Mouse (Mus musculus): ENCODE data around the gene Ppp2r5d. TPM values are rescaled to one million over a fixed set of nuclear protein-coding genes. Genes with fewer than 3 reads are reported as not detected.

The Ppp2r5d gene
- polyA plus RNA-seq, 1 experiment from 2014 or later: 69.9 TPM

- H3K9me3 ChIP-seq (ENCODE audit: control insufficient read depth, low read length): no peaks in the 10 kb centered on the region
These were observed 58.6 kb downstream of the Ppp2r5d start for GRCm38 (mm10) chr17:46646322-46646662.

GRCm38 (mm10) chr17:46645561-46646321 lies 59.2 kb downstream of the Ppp2r5d start, which contains the start of the genes Klc4 and Mrpl2:
TSS of gene Klc4 (minus strand) at chr17:46646022.
TSS of gene Mrpl2 (plus strand) at chr17:46646229.
- H3K27me3 ChIP-seq (ENCODE audit: control insufficient read depth, insufficient read depth, low read length): no peaks in the 10 kb centered on the region
- peaks cover 22% of the 10 kb centered on the region for H3K4me1 ChIP-seq (ENCODE audit: control insufficient read depth, insufficient read depth, low read length)
- peak within 1 kb of the TSS; percentile 93 for H3K4me2 ChIP-seq (ENCODE audit: low read depth, low read length)
- under 1% methylated on average over 51 of the region's 53 CpGs for WGBS
- peak; percentile 61 for ATAC-seq (ENCODE audit: low read depth)
- peak within 1 kb of the TSS; percentile 83 for H3K4me3 ChIP-seq (ENCODE audit: low read depth, low read length)
- H3K36me3 ChIP-seq (ENCODE audit: control insufficient read depth, insufficient read depth, low read length): peaks cover 10% of the 10 kb centered on the region
- peak within 1 kb of the TSS; percentile 83 for H3K9ac ChIP-seq (replicated peaks; ENCODE audit: low read depth, low read length)
- no peaks in the 10 kb centered on the region for H3K9me3 ChIP-seq (ENCODE audit: control insufficient read depth, low read length)
- H3K27ac ChIP-seq (ENCODE audit: low read depth, low read length): peak within 1 kb of the TSS; percentile 87

More at GRCm38 (mm10) chr17:46646322-46646662, 58.6 kb downstream of the Ppp2r5d start:
- Histone ChIP-seq H3K27me3 (ENCODE audit: control insufficient read depth, insufficient read depth, low read length) (no peaks in the 10 kb centered on the region), H3K9ac (replicated peaks; ENCODE audit: low read depth, low read length) (peak overlapping the region; percentile 74), H3K27ac (ENCODE audit: low read depth, low read length) (peak overlapping the region; percentile 87), H3K4me1 (ENCODE audit: control insufficient read depth, insufficient read depth, low read length) (peaks cover 28% of the 10 kb centered on the region), H3K4me3 (ENCODE audit: low read depth, low read length) (peak overlapping the region; percentile 83), H3K4me2 (ENCODE audit: low read depth, low read length) (peak overlapping the region; percentile 93), H3K36me3 (ENCODE audit: control insufficient read depth, insufficient read depth, low read length) (peaks cover 8% of the 10 kb centered on the region)
- WGBS: under 1% methylated on average over 19 of the region's 19 CpGs
- no peak for ATAC-seq (ENCODE audit: low read depth)

- Histone ChIP-seq H3K4me1 (ENCODE audit: control insufficient read depth, insufficient read depth, low read length) (peaks cover 22% of the 10 kb centered on the region), H3K4me3 (ENCODE audit: low read depth, low read length) (peak overlapping the region; percentile 83), H3K27ac (ENCODE audit: low read depth, low read length) (peak overlapping the region; percentile 17; the same call in 1 of the 2 replicates), H3K9me3 (ENCODE audit: control insufficient read depth, low read length) (no peaks in the 10 kb centered on the region), H3K4me2 (ENCODE audit: low read depth, low read length) (peak overlapping the region; percentile 93), H3K9ac (replicated peaks; ENCODE audit: low read depth, low read length) (peak overlapping the region; percentile 83), H3K27me3 (ENCODE audit: control insufficient read depth, insufficient read depth, low read length) (no peaks in the 10 kb centered on the region), H3K36me3 (ENCODE audit: control insufficient read depth, insufficient read depth, low read length) (peaks cover 12% of the 10 kb centered on the region)
- ATAC-seq (ENCODE audit: low read depth): peak; percentile 0; the same call in 1 of the 2 replicates
- 14% methylated on average over 11 of the region's 11 CpGs for WGBS
These were observed 59.9 kb downstream of the Ppp2r5d start for GRCm38 (mm10) chr17:46644916-46645475.

GRCm38 (mm10) chr17:46644152-46644805 lies 60.6 kb downstream of the Ppp2r5d start:
- H3K4me2 ChIP-seq (ENCODE audit: low read depth, low read length): peak overlapping the region; percentile 93
- WGBS: 91% methylated on average over 12 of the region's 12 CpGs

GRCm38 (mm10) chr17:46642060-46642459 lies 62.9 kb downstream of the Ppp2r5d start:
- H3K4me3 ChIP-seq (ENCODE audit: low read depth, low read length): no peak overlapping the region
- 90% methylated on average over 17 of the region's 17 CpGs for WGBS
- H3K27ac ChIP-seq (ENCODE audit: low read depth, low read length): no peak overlapping the region
- H3K4me1 ChIP-seq (ENCODE audit: control insufficient read depth, insufficient read depth, low read length): peaks cover 15% of the 10 kb centered on the region; the same call in 1 of the 2 replicates
- no peaks in the 10 kb centered on the region for H3K9me3 ChIP-seq (ENCODE audit: control insufficient read depth, low read length)
- no peak overlapping the region for H3K9ac ChIP-seq (replicated peaks; ENCODE audit: low read depth, low read length)
- H3K4me2 ChIP-seq (ENCODE audit: low read depth, low read length): no peak overlapping the region
- no peaks in the 10 kb centered on the region for H3K27me3 ChIP-seq (ENCODE audit: control insufficient read depth, insufficient read depth, low read length)
- peaks cover 22% of the 10 kb centered on the region for H3K36me3 ChIP-seq (ENCODE audit: control insufficient read depth, insufficient read depth, low read length)
- ATAC-seq (ENCODE audit: low read depth): no peak

More at GRCm38 (mm10) chr17:46644152-46644805, 60.6 kb downstream of the Ppp2r5d start:
- no peaks in the 10 kb centered on the region for H3K9me3 ChIP-seq (ENCODE audit: control insufficient read depth, low read length)
- no peaks in the 10 kb centered on the region for H3K27me3 ChIP-seq (ENCODE audit: control insufficient read depth, insufficient read depth, low read length)
- no peak overlapping the region for H3K27ac ChIP-seq (ENCODE audit: low read depth, low read length)
- peak overlapping the region; percentile 83; the same call in 1 of the 2 replicates for H3K9ac ChIP-seq (replicated peaks; ENCODE audit: low read depth, low read length)
- H3K4me1 ChIP-seq (ENCODE audit: control insufficient read depth, insufficient read depth, low read length): peaks cover 16% of the 10 kb centered on the region; the same call in 1 of the 2 replicates
- peaks cover 19% of the 10 kb centered on the region for H3K36me3 ChIP-seq (ENCODE audit: control insufficient read depth, insufficient read depth, low read length)
- no peak for ATAC-seq (ENCODE audit: low read depth)
- 0 out of 2 replicates have a peak overlapping the region, but pooled peaks have one; percentile 83 for H3K4me3 ChIP-seq (ENCODE audit: low read depth, low read length)

- 70% methylated on average over 9 of the region's 9 CpGs for WGBS
- ATAC-seq (ENCODE audit: low read depth): no peak
- Histone ChIP-seq H3K27ac (ENCODE audit: low read depth, low read length) (no peak overlapping the region), H3K36me3 (ENCODE audit: control insufficient read depth, insufficient read depth, low read length) (peaks cover 25% of the 10 kb centered on the region), H3K9me3 (ENCODE audit: control insufficient read depth, low read length) (no peaks in the 10 kb centered on the region), H3K4me2 (ENCODE audit: low read depth, low read length) (no peak overlapping the region), H3K9ac (replicated peaks; ENCODE audit: low read depth, low read length) (no peak overlapping the region), H3K27me3 (ENCODE audit: control insufficient read depth, insufficient read depth, low read length) (no peaks in the 10 kb centered on the region), H3K4me3 (ENCODE audit: low read depth, low read length) (no peak overlapping the region), H3K4me1 (ENCODE audit: control insufficient read depth, insufficient read depth, low read length) (peaks cover 10% of the 10 kb centered on the region; the same call in 1 of the 2 replicates)
These were observed 65.0 kb downstream of the Ppp2r5d start for GRCm38 (mm10) chr17:46639929-46640328.

- peak overlapping the region; percentile 14; the same call in 1 of the 2 replicates for H3K4me2 ChIP-seq (ENCODE audit: low read depth, low read length)
- 0 out of 2 replicates have a peak overlapping the region, but pooled peaks have one; percentile 39 for H3K27ac ChIP-seq (ENCODE audit: low read depth, low read length)
- no peaks in the 10 kb centered on the region for H3K27me3 ChIP-seq (ENCODE audit: control insufficient read depth, insufficient read depth, low read length)
- H3K4me3 ChIP-seq (ENCODE audit: low read depth, low read length): no peak overlapping the region
- no peak overlapping the region for H3K9ac ChIP-seq (replicated peaks; ENCODE audit: low read depth, low read length)
- no peaks in the 10 kb centered on the region for H3K9me3 ChIP-seq (ENCODE audit: control insufficient read depth, low read length)
- H3K36me3 ChIP-seq (ENCODE audit: control insufficient read depth, insufficient read depth, low read length): peaks cover 22% of the 10 kb centered on the region
- 13% methylated on average over 15 of the region's 15 CpGs for WGBS
- peaks cover 4% of the 10 kb centered on the region; the same call in 1 of the 2 replicates for H3K4me1 ChIP-seq (ENCODE audit: control insufficient read depth, insufficient read depth, low read length)
- ATAC-seq (ENCODE audit: low read depth): peak; percentile 36; the same call in 1 of the 2 replicates
These were observed 67.9 kb downstream of the Ppp2r5d start for GRCm38 (mm10) chr17:46636831-46637523.
